Mouse (Mus musculus): ENCODE results near the gene Slc22a1. TPM values are rescaled to one million over a fixed set of nuclear protein-coding genes. Genes with fewer than 3 reads are reported as not detected.

Slc22a1 gene
- total RNA-seq (2023), result not detected

DNA sequence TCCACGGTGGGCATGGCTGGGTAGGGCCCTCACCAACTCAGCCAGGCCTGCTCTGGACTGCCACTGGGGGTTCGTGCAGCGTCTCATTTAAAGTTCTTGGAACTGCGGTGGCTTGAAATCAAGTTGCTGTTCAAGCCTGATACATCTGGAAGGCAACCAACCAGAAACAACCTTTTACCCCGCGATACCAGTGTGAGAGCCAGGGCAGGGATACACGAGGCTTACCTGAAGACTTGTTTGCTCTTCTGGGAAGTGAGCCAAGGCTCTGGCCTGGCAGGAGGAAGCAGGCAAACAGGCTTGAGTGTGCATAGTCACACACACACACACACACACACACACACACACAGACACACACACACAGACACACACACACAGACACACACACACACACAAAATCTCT lies at the start of gene Slc22a1:
Slc22a1 (minus strand) TSS at position 184 of the 400 bp plus-strand sequence.

Other genes starting within 250 kb of the Slc22a1 start
- gene Slc22a3, start 168.1 kb downstream of the Slc22a1 start, total RNA-seq (2023), result under 1 TPM; 0.13 to 0.15 TPM
- not detected for gene Slc22a2, start 91.7 kb downstream of the Slc22a1 start, total RNA-seq (2023)
- gene Igf2r, start 93.8 kb upstream of the Slc22a1 start, total RNA-seq (2023), result 1 to 10 TPM; 4.3 to 5.1 TPM
- gene Mas1, start 192.3 kb upstream of the Slc22a1 start, total RNA-seq (2023), result not detected
- gene Mrgprh, start 200.2 kb upstream of the Slc22a1 start, total RNA-seq (2023), result not detected
- 1 to 10 TPM in 1 of 2 experiments, under 1 TPM in 1; 0.94 to 1.2 TPM for gene Pnldc1, start 234.4 kb upstream of the Slc22a1 start, total RNA-seq (2023)
- 100 to 1,000 TPM; 117 to 128 TPM for gene Tcp1, start 239.9 kb upstream of the Slc22a1 start, total RNA-seq (2023)
- 10 to 100 TPM; 28.9 to 35.7 TPM for gene Mrpl18, start 240.5 kb upstream of the Slc22a1 start, total RNA-seq (2023)

All from monocyte, adult 59 days (primary cell).